Mouse (Mus musculus) heart, postnatal 0 days (tissue): Measurements from ENCODE around the gene Haus5.

ENCODE experiments used
- CTCF ChIP-seq: IDR thresholded peaks from 2 replicates; pipeline ENCODE4 v1.5.1; 2016; ENCODE audit warnings: antibody characterized with exemption, control low read depth, low read depth
- EP300 ChIP-seq: IDR thresholded peaks from 2 replicates; pipeline ENCODE4 v1.6.1; 2016; ENCODE audit warnings: antibody characterized with exemption, low read depth

DNA sequence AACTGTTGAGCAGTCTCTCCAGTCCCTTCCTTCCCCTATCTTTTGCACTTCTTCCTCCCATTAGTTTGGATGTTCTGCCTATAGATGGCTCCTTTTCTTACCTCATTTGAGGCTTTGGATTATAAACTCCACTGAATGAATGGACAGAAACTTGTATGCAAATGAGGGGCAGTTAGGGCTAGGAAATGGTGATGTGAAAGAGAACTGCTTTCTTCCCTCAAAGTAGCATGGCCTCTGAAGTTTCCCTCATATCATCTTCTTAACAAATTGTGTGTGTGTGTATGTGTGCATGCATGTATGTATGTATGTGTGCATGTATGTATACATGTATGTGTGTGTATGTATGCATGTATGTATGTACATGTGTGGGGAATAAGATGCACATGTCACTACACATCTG lies 35.8 kb downstream of the Haus5 start:
- TF ChIP-seq CTCF (no peak), EP300 (no peak)
